Mouse (Mus musculus) neural tube, embryonic 11.5 days (tissue): ENCODE data around the gene Elmo1. TPM values are rescaled to one million over a fixed set of nuclear protein-coding genes. Genes with fewer than 3 reads are reported as not detected.

Experiments used
- ATAC-seq: fragments of 200-750 bp; cut with Nextera tagmentation; 2 replicates; pipeline ENCODE4 v1.8.0; 2017; ENCODE audit warnings: moderate number of reproducible peaks, mild to moderate bottlenecking, moderate TSS enrichment, moderate library complexity; ENCODE audit not compliant: insufficient read depth, low FRiP score, low TSS enrichment
- DNase-seq: peaks from one replicate; pipeline ENCODE4 v3.0.0-alpha.2; 2015; ENCODE audit warnings: low spot score
- H3K27ac ChIP-seq: fragments of 300-500 bp; sonication (generic); 2 replicates; pipeline ENCODE4 v1.5.1; 2014; ENCODE audit warnings: low read depth, mild to moderate bottlenecking, low read length
- H3K27me3 ChIP-seq: fragments of 300-500 bp; sonication (generic); 2 replicates; pipeline ENCODE4 v1.6.1; 2014; ENCODE audit warnings: mild to moderate bottlenecking, low read length, mixed read lengths; ENCODE audit not compliant: control insufficient read depth, insufficient read depth
- H3K36me3 ChIP-seq: fragments of 300-500 bp; sonication (generic); 2 replicates; pipeline ENCODE4 v1.6.1; 2014; ENCODE audit warnings: mild to moderate bottlenecking, low read length, moderate library complexity, mixed read lengths; ENCODE audit not compliant: control insufficient read depth, insufficient read depth
- H3K4me1 ChIP-seq: fragments of 300-500 bp; sonication (generic); 2 replicates; pipeline ENCODE4 v1.6.1; 2014; ENCODE audit warnings: low read length, mixed read lengths; ENCODE audit not compliant: control insufficient read depth, insufficient read depth
- H3K4me2 ChIP-seq: fragments of 300-500 bp; sonication (generic); 2 replicates; pipeline ENCODE4 v1.6.1; 2014; ENCODE audit warnings: low read depth, mild to moderate bottlenecking, moderate library complexity
- H3K4me3 ChIP-seq: fragments of 300-500 bp; sonication (generic); 2 replicates; pipeline ENCODE4 v1.5.1; 2014; ENCODE audit warnings: low read depth, low read length
- H3K9ac ChIP-seq: fragments of 300-500 bp; sonication (generic); 2 replicates; pipeline ENCODE4 v1.6.1; 2014; ENCODE audit warnings: mild to moderate bottlenecking, low read length
- H3K9me3 ChIP-seq: fragments of 300-500 bp; sonication (generic); 2 replicates; pipeline ENCODE4 v1.6.1; 2016; ENCODE audit warnings: low read length; ENCODE audit not compliant: control insufficient read depth
- WGBS: fragments of 180-500 bp; shearing (Covaris S2); extraction: QIAGEN DNeasy Blood & Tissue Kit; methylation state at CpG from one replicate; pipeline ENCODE4 v1.1.7; 2014; 5-methylcytosine and 5-hydroxymethylcytosine counted together
- polyA plus RNA-seq: library from polyadenylated mRNA; unstranded; fragments of >200 nt; fragmentation: Nextera tagmentation; extraction: Ambion mirVana; gene quantifications from 2 replicates; pipeline ENCODE4 v1.2.1, GENCODE M21; 2014

Elmo1 gene
- polyA plus RNA-seq, 1 experiment from 2014 or later = 28.7 TPM

DNA sequence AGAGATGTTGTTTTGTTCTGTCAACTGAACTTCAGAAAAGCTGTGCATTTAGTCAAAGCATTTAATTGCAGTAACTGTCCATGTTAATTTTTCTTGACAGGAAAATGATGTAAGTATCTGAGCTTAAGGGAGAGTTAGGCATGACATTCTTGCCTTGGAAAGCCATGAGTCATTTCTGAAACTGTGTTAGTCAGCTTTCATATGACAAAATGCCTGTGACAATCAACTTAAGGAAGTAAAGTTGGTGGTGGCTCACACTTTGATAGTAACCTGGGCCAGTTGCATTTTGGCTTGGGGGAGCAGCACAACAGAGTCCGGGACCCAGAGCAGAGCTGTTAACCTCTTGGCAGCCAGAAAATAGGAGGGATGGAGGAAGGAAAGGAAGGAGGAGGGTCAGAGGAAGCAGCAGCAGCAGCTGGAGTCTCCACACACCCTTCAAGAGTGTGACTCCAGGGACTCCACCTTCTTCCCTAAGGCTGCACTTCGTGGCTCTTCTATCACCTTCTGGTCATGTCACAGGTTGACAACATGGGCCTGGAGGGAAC lies 20.9 kb downstream of the Elmo1 start:
- Histone ChIP-seq H3K4me1 (0 out of 2 replicates have a peak, but pooled peaks cover 2% of the 10 kb centered on the region), H3K9ac (no peak overlapping the region), H3K27me3 (no peaks in the 10 kb centered on the region), H3K4me2 (no peak overlapping the region), H3K27ac (no peak overlapping the region), H3K36me3 (no peaks in the 10 kb centered on the region), H3K9me3 (no peaks in the 10 kb centered on the region), H3K4me3 (no peak overlapping the region)
- DNase-seq (no peak), ATAC-seq (no peak)
- WGBS = 58% methylated on average over 2 of the region's 2 CpGs

DNA sequence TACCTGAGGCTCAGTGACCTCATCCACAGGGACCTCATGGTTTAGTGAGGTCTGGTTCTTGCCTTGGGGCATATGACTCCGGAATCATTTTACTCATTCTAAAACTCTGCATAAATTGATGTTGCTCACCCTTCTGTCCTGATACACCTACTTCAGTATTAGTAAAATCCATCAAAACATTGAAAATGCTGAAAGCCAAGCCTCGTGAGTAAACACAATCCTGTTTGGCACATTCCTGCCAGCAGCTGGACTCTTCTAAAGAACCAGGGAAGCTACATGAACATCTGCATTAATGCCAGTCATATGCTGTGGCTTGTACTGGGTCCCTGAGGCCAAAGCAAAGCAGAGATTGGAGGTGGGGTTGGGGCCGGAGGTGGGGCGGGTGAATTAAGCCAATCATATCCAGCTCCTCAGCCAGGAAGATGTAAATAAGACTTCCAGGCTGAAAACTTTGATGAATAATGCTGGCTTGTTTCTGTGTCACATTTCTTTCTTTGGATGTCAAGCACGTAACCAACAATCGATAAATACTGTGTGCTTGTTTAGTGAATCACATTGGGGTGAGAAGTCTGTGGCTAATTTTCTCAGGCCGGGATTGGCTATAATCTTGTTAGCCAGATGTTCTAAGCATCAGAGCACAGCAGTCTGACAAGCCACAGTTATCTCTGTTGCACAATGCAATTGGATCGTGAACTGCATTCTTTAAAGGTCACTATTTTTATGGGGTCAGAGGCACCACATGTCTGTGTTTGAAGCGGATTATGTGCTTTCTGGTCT lies 24.9 kb downstream of the Elmo1 start:
- ATAC-seq (no peak), DNase-seq (no peak)
- Histone ChIP-seq H3K4me1 (0 out of 2 replicates have a peak, but pooled peaks cover 2% of the 10 kb centered on the region), H3K9me3 (no peaks in the 10 kb centered on the region), H3K36me3 (no peaks in the 10 kb centered on the region), H3K4me2 (no peak overlapping the region), H3K9ac (no peak overlapping the region), H3K27ac (no peak overlapping the region), H3K4me3 (no peak overlapping the region), H3K27me3 (no peaks in the 10 kb centered on the region)
- 64% methylated on average over 9 of the region's 9 CpGs for WGBS

DNA sequence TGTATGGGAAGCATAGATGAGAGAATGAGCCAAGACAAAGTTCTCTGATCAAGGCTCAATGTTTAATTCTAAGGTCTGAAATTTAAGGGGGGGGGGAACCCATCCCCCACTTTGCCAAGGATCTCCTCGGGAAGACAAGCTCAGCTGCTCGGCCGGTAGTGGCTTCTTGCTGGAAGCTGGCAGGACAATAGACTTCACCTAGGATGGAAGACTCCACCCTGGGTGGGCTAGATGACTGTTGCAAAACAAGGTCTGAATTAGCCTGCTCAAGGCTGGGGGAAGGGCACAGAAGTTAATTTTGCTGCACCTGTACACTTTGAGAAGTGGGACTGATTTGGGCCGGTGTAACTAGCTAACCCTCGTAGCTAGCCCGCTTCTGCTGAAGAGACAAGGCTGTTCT lies 25.6 kb downstream of the Elmo1 start:
- H3K9ac ChIP-seq = no peak overlapping the region
- 44% methylated on average over 6 of the region's 6 CpGs for WGBS
- H3K4me1 ChIP-seq = 0 out of 2 replicates have a peak, but pooled peaks cover 2% of the 10 kb centered on the region
- no peak overlapping the region for H3K4me3 ChIP-seq
- H3K27ac ChIP-seq = no peak overlapping the region
- H3K36me3 ChIP-seq = no peaks in the 10 kb centered on the region
- no peak for DNase-seq
- no peak for ATAC-seq
- H3K9me3 ChIP-seq = no peaks in the 10 kb centered on the region
- H3K27me3 ChIP-seq = no peaks in the 10 kb centered on the region
- no peak overlapping the region for H3K4me2 ChIP-seq

- WGBS = 70% methylated on average over 1 of the region's 1 CpGs
- no peaks in the 10 kb centered on the region for H3K27me3 ChIP-seq
- no peaks in the 10 kb centered on the region for H3K9me3 ChIP-seq
- H3K4me2 ChIP-seq = no peak overlapping the region
- ATAC-seq = no peak
- H3K36me3 ChIP-seq = no peaks in the 10 kb centered on the region
- DNase-seq = no peak
- H3K9ac ChIP-seq = no peak overlapping the region
- H3K4me3 ChIP-seq = no peak overlapping the region
- no peak overlapping the region for H3K27ac ChIP-seq
- 0 out of 2 replicates have a peak, but pooled peaks cover 2% of the 10 kb centered on the region for H3K4me1 ChIP-seq
Observed at GRCm38 (mm10) chr13:20116868-20117510, 26.6 kb downstream of the Elmo1 start.

DNA sequence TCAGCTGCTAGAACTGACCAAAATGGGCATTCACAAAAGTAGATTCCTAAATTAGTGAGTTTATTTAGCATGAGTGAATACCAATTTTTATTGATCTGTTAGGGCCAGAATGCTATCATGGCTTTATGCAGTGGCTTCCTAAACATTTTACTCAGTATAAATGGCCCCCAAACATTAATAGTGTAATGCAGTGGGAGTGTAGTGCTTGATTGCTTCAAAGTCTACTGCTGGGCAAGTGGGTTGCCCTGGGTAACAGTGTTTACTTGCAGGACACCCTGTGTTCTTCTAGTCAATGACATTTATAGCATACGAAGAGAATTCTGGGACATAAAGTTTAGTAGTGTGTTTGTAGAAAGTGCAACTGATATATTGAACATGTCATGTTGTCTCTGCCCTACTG lies 27.3 kb downstream of the Elmo1 start:
- Histone ChIP-seq H3K9ac (no peak overlapping the region), H3K4me3 (no peak overlapping the region), H3K4me2 (no peak overlapping the region), H3K9me3 (no peaks in the 10 kb centered on the region), H3K27me3 (no peaks in the 10 kb centered on the region), H3K36me3 (no peaks in the 10 kb centered on the region), H3K27ac (no peak overlapping the region), H3K4me1 (0 out of 2 replicates have a peak, but pooled peaks cover 2% of the 10 kb centered on the region)
- DNase-seq (no peak), ATAC-seq (no peak)
- WGBS = 68% methylated on average over 1 of the region's 1 CpGs

GRCm38 (mm10) chr13:20118909-20119308 lies 28.5 kb downstream of the Elmo1 start:
- 88% methylated on average over 7 of the region's 7 CpGs for WGBS
- Histone ChIP-seq H3K27me3 (no peaks in the 10 kb centered on the region), H3K4me1 (0 out of 2 replicates have a peak, but pooled peaks cover 2% of the 10 kb centered on the region), H3K9ac (no peak overlapping the region), H3K4me3 (no peak overlapping the region), H3K36me3 (no peaks in the 10 kb centered on the region), H3K9me3 (no peaks in the 10 kb centered on the region), H3K27ac (no peak overlapping the region), H3K4me2 (no peak overlapping the region)
- ATAC-seq (no peak), DNase-seq (no peak)

GRCm38 (mm10) chr13:20120723-20121122 lies 30.3 kb downstream of the Elmo1 start:
- H3K4me2 ChIP-seq = no peak overlapping the region
- H3K4me1 ChIP-seq = 0 out of 2 replicates have a peak, but pooled peaks cover 2% of the 10 kb centered on the region
- WGBS = 75% methylated on average over 5 of the region's 5 CpGs
- DNase-seq = no peak
- no peak overlapping the region for H3K4me3 ChIP-seq
- H3K36me3 ChIP-seq = no peaks in the 10 kb centered on the region
- H3K27ac ChIP-seq = no peak overlapping the region
- no peak overlapping the region for H3K9ac ChIP-seq
- ATAC-seq = no peak
- H3K9me3 ChIP-seq = no peaks in the 10 kb centered on the region
- H3K27me3 ChIP-seq = no peaks in the 10 kb centered on the region

GRCm38 (mm10) chr13:20121385-20122043 lies 31.1 kb downstream of the Elmo1 start:
- ATAC-seq (no peak), DNase-seq (no peak)
- no peaks in the 10 kb centered on the region for H3K27me3 ChIP-seq
- no peak overlapping the region for H3K4me2 ChIP-seq
- no peaks in the 10 kb centered on the region for H3K36me3 ChIP-seq
- 85% methylated on average over 8 of the region's 8 CpGs for WGBS
- no peak overlapping the region for H3K27ac ChIP-seq
- H3K4me3 ChIP-seq = no peak overlapping the region
- no peak overlapping the region for H3K9ac ChIP-seq
- H3K9me3 ChIP-seq = no peaks in the 10 kb centered on the region
- no peaks in the 10 kb centered on the region for H3K4me1 ChIP-seq
